8 mouse cellular contexts compared by ENCODE assay signal in the genomic region with DNA sequence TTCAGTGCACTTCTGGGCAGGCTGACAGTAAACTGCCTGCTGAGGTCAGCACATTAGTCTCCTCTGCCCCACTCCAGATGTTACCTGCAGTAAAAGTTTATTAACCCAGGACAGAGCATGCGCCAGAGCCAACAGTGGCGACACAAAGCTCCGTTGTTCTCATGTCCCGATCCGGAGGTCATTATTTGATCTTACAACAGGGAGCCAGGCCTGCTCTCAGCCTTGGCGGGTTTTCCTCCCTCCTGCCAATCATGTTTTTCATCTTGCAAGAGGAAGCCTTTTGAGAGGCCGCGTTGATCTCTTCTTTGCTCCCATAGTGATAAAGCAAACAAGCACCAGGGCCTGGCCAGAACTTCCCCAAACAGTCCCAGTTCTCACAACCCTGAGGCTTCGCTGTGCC.
DNase-seq lines count a peak whose midpoint lies in the region; ATAC-seq and TF ChIP-seq lines count a peak whose summit lies in the region.

No protein-coding gene starts in this region.

- no peak for TF ChIP-seq CTCF in forebrain, postnatal 0 days (IDR thresholded peaks at IDR 0.05; ENCODE audit: low read depth)

- no peaks in the 10 kb centered on the region for H3K9me3 ChIP-seq in forebrain, postnatal 0 days (ENCODE audit: low read length)
- no peaks in the 10 kb centered on the region for H3K9me3 ChIP-seq in limb, embryonic 13.5 days

- 32% methylated on average over 9 of the region's 9 CpGs for WGBS in forebrain, postnatal 0 days
- WGBS in limb, embryonic 13.5 days, result 16% methylated on average over 9 of the region's 9 CpGs

- ATAC-seq in forebrain, postnatal 0 days, result peak; percentile 65
- peak; percentile 90 for ATAC-seq in limb, embryonic 13.5 days (ENCODE audit: low FRiP score, low read depth)
- ATAC-seq in CD4-positive, CD25-positive, alpha-beta regulatory T cell, adult 4 months, result no peak

- H3K36me3 ChIP-seq in forebrain, postnatal 0 days (ENCODE audit: insufficient read depth), result no peaks in the 10 kb centered on the region
- H3K36me3 ChIP-seq in limb, embryonic 13.5 days, result no peaks in the 10 kb centered on the region

- 0 out of 2 replicates have a peak, but pooled peaks cover 2% of the 10 kb centered on the region for H3K4me1 ChIP-seq in forebrain, postnatal 0 days (ENCODE audit: insufficient read depth)
- H3K4me1 ChIP-seq in limb, embryonic 13.5 days, result peaks cover 55% of the 10 kb centered on the region

- H3K4me3 ChIP-seq in forebrain, postnatal 0 days (ENCODE audit: low read depth, low read length), result no peak overlapping the region
- no peak overlapping the region for H3K4me3 ChIP-seq in limb, embryonic 13.5 days

- H3K9ac ChIP-seq in forebrain, postnatal 0 days, result no peak overlapping the region
- no peak overlapping the region for H3K9ac ChIP-seq in limb, embryonic 13.5 days

- DNase-seq in layer of hippocampus, adult 9-11 months, result peak; percentile 34
- no peak for DNase-seq in layer of hippocampus, adult 9-10 months (ENCODE audit: low spot score)
- DNase-seq in cerebellum, adult 9-10 months, result peak; percentile 13
- peak; percentile 34 for DNase-seq in forebrain, postnatal 0 days
- no peak for DNase-seq in spleen, postnatal 10 days (ENCODE audit: low spot score in 2 of 2)
- DNase-seq in urinary bladder, adult 18-20 months (ENCODE audit: low spot score in 2 of 2), result no peak

- H3K4me2 ChIP-seq in forebrain, postnatal 0 days (ENCODE audit: low read depth), result no peak overlapping the region
- peak overlapping the region; percentile 27 for H3K4me2 ChIP-seq in limb, embryonic 13.5 days (replicated peaks)

- no peak overlapping the region for H3K27ac ChIP-seq in forebrain, postnatal 0 days (ENCODE audit: low read depth, low read length)
- H3K27ac ChIP-seq in limb, embryonic 13.5 days, result peak overlapping the region; percentile 89

- no peaks in the 10 kb centered on the region for H3K27me3 ChIP-seq in forebrain, postnatal 0 days (ENCODE audit: insufficient read depth, low read length)
- H3K27me3 ChIP-seq in limb, embryonic 13.5 days, result no peaks in the 10 kb centered on the region

Comparison
In these comparisons a context has a peak if more than half of its experiments do, and no peak if none do; other contexts are left out.
1. DNase-seq: peak in layer of hippocampus, adult 9-11 months (single experiment), cerebellum, adult 9-10 months (single experiment) and forebrain, postnatal 0 days (single experiment); none in layer of hippocampus, adult 9-10 months (single experiment), spleen, postnatal 10 days (0 of 2) and urinary bladder, adult 18-20 months (0 of 2).